Mouse (Mus musculus): ENCODE measurements around the gene Retreg3.
A peak's percentile ranks its signal among the peaks of the same experiment; 100 is the strongest.
"Not testable (repeated sequence)": the region's sequence is repeated elsewhere in the genome, so short reads cannot be mapped to it uniquely, and the experiment has no call there.

Gene Retreg3

GRCm38 (mm10) chr11:101148751-101149150 lies 29.1 kb upstream of the Retreg3 start:
- no peak for DNase-seq (ENCODE audit: low read depth)

- DNase-seq (ENCODE audit: low read depth): no peak
Measured at GRCm38 (mm10) chr11:101146377-101146776, 26.7 kb upstream of the Retreg3 start.

- no peak for DNase-seq (ENCODE audit: low read depth)
Measured at GRCm38 (mm10) chr11:101143338-101144225, 23.9 kb upstream of the Retreg3 start.

- DNase-seq (ENCODE audit: low read depth): no peak
Measured at GRCm38 (mm10) chr11:101142215-101142967, 22.7 kb upstream of the Retreg3 start.

- no peak for DNase-seq (ENCODE audit: low read depth)
Measured at GRCm38 (mm10) chr11:101141088-101141487, 21.4 kb upstream of the Retreg3 start.

GRCm38 (mm10) chr11:101140164-101140819 lies 20.6 kb upstream of the Retreg3 start:
- peak; percentile 44 for DNase-seq (ENCODE audit: low read depth)

GRCm38 (mm10) chr11:101138536-101139181 lies 19.0 kb upstream of the Retreg3 start:
- DNase-seq (ENCODE audit: low read depth): no peak

- no peak for DNase-seq (ENCODE audit: low read depth)
Measured at GRCm38 (mm10) chr11:101137000-101137399, 17.3 kb upstream of the Retreg3 start.

GRCm38 (mm10) chr11:101134217-101134865 lies 14.6 kb upstream of the Retreg3 start:
- no peak for DNase-seq (ENCODE audit: low read depth)

GRCm38 (mm10) chr11:101133037-101133436 lies 13.3 kb upstream of the Retreg3 start:
- no peak for DNase-seq (ENCODE audit: low read depth)

- no peak for DNase-seq (ENCODE audit: low read depth)
Measured at GRCm38 (mm10) chr11:101131701-101132100, 12.0 kb upstream of the Retreg3 start.

- no peak for DNase-seq (ENCODE audit: low read depth)
Measured at GRCm38 (mm10) chr11:101131187-101131586, 11.5 kb upstream of the Retreg3 start.

- no peak for DNase-seq (ENCODE audit: low read depth)
Measured at GRCm38 (mm10) chr11:101130056-101130756, 10.5 kb upstream of the Retreg3 start.

GRCm38 (mm10) chr11:101128996-101129577 lies 9.4 kb upstream of the Retreg3 start:
- no peak for DNase-seq (ENCODE audit: low read depth)

GRCm38 (mm10) chr11:101127075-101127474 lies 7.4 kb upstream of the Retreg3 start:
- DNase-seq (ENCODE audit: low read depth): no peak

GRCm38 (mm10) chr11:101125008-101125407 lies 5.3 kb upstream of the Retreg3 start:
- DNase-seq (ENCODE audit: low read depth): not testable (repeated sequence)

GRCm38 (mm10) chr11:101124494-101124893 lies 4.8 kb upstream of the Retreg3 start:
- not testable (repeated sequence) for DNase-seq (ENCODE audit: low read depth)

GRCm38 (mm10) chr11:101120545-101121188 lies 974 bp upstream of the Retreg3 start:
- no peak for DNase-seq (ENCODE audit: low read depth)

GRCm38 (mm10) chr11:101119131-101119760 lies 447 bp downstream of the Retreg3 start:
- no peak for DNase-seq (ENCODE audit: low read depth)
